Mouse (Mus musculus) heart, embryonic 15.5 days (tissue): Measurements from ENCODE around the gene Col19a1. TPM values are rescaled to one million over a fixed set of nuclear protein-coding genes. Genes with fewer than 3 reads are reported as not detected.

Experiments used
- ATAC-seq: fragments of 200-750 bp; cut with Nextera tagmentation; replicated peaks from 2 replicates; pipeline ENCODE4 v1.8.0; 2017; ENCODE audit warnings: low read depth, moderate TSS enrichment; ENCODE audit not compliant: insufficient number of reproducible peaks, insufficient read depth, low FRiP score
- H3K27ac ChIP-seq: fragments of 300-500 bp; sonication (generic); 2 replicates; pipeline ENCODE4 v1.5.1; 2015; ENCODE audit warnings: mild to moderate bottlenecking, inconsistent platforms
- H3K27me3 ChIP-seq: fragments of 300-500 bp; sonication (generic); 2 replicates; pipeline ENCODE4 v1.6.1; 2015; ENCODE audit warnings: inconsistent platforms
- H3K36me3 ChIP-seq: fragments of 300-500 bp; sonication (generic); 2 replicates; pipeline ENCODE4 v1.6.1; 2015; ENCODE audit warnings: mild to moderate bottlenecking, inconsistent platforms
- H3K4me1 ChIP-seq: fragments of 300-500 bp; sonication (generic); replicated peaks from 2 replicates; pipeline ENCODE4 v1.6.1; 2015; ENCODE audit warnings: inconsistent platforms
- H3K4me2 ChIP-seq: fragments of 300-500 bp; sonication (generic); 2 replicates; pipeline ENCODE4 v1.6.1; 2015; ENCODE audit warnings: inconsistent platforms, mild to moderate bottlenecking, moderate library complexity
- H3K4me3 ChIP-seq: fragments of 300-500 bp; sonication (generic); 2 replicates; pipeline ENCODE4 v1.5.1; 2015; ENCODE audit warnings: mild to moderate bottlenecking, inconsistent platforms
- H3K9ac ChIP-seq: fragments of 300-500 bp; sonication (generic); 2 replicates; pipeline ENCODE4 v1.6.1; 2015; ENCODE audit warnings: mild to moderate bottlenecking, inconsistent platforms
- H3K9me3 ChIP-seq: fragments of 300-500 bp; sonication (generic); replicated peaks from 2 replicates; pipeline ENCODE4 v1.6.1; 2016; ENCODE audit warnings: inconsistent platforms
- WGBS: fragments of 180-500 bp; shearing (Covaris S2); methylation state at CpG from one replicate; pipeline ENCODE4 v1.1.7; 2015; ENCODE audit warnings: mixed read lengths; 5-methylcytosine and 5-hydroxymethylcytosine counted together
- polyA plus RNA-seq: library from polyadenylated mRNA; unstranded; fragments of >200 nt; fragmentation: Nextera tagmentation; extraction: Ambion mirVana; gene quantifications from 2 replicates; pipeline ENCODE4 v1.2.1, GENCODE M21; 2015

Col19a1 gene
- polyA plus RNA-seq, 1 experiment from 2014 or later: 0.09 TPM

DNA sequence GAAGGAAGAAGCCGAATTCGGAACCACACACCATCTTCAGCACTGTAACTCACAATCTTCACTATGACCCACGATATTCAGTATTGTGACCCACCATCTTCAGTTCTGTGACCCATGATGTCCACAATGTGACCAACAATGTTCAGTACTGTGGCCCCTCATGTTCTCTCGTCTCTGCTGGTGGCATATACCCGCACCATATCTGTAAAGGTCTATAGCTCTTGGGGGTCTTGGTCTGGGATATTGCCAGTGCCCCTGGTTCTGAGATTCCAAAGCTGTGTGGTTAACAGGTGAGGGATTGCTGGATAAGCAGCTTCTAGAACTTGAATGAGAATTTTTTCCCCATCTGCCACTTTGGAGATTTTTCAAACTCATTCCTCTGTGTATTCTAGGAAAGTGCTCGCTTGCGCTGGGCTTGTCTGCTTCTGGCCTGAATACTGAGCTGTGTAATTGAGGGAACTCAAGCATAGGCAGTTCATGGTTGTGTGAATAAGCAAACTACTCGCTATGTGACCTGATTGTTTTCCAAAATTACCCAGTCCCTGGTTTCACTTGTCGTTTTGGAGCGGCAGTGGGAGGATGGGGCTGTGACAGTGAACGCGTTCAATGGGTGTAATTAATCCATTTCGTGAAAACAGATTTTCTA is 225.2 kb downstream of the Col19a1 start:
- H3K9ac ChIP-seq: no peak overlapping the region
- no peak for ATAC-seq
- H3K4me1 ChIP-seq: no peaks in the 10 kb centered on the region
- no peaks in the 10 kb centered on the region for H3K27me3 ChIP-seq
- no peaks in the 10 kb centered on the region for H3K36me3 ChIP-seq
- no peak overlapping the region for H3K4me2 ChIP-seq
- no peaks in the 10 kb centered on the region for H3K9me3 ChIP-seq
- no peak overlapping the region for H3K4me3 ChIP-seq
- WGBS: 85% methylated on average over 13 of the region's 13 CpGs
- H3K27ac ChIP-seq: no peak overlapping the region

DNA sequence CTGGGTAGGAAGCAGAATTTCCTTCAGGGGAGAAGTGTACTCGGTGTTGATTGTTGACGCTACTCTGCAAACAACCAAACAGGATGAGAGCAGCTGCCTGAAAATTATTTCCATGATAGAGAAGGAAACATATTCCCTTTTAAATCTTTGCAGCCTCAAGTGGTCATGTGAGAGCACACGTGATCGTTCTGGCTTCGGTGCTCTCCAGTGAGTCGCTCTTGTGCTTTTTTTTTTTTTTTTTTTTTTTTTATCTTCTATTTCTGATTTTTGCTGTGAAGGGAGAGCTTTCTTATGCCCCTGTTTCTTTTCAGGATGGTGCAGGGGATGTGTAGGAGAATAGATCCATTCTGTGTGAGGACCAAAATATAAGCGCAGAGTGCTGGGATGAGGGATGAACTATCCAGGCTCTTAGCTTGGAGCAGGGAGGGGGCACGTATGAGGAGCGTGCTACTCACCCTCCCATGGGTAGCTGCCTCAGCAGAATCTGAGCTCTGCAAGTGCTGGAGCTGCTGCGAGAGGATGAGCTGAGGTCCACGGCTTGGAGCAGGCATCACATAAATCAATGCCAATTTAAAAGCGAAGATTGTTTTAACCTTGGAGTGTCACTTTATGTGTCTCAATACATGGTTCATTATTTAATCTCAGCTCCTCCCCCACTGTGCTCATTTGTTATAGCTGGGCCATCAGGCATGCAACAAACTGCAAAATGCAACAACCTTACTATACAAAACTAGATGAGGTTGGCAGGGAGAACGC is 237.6 kb downstream of the Col19a1 start:
- Histone ChIP-seq H3K9ac (no peak overlapping the region), H3K27ac (no peak overlapping the region), H3K36me3 (no peaks in the 10 kb centered on the region), H3K9me3 (no peaks in the 10 kb centered on the region), H3K27me3 (no peaks in the 10 kb centered on the region), H3K4me3 (no peak overlapping the region), H3K4me2 (no peak overlapping the region), H3K4me1 (no peaks in the 10 kb centered on the region)
- ATAC-seq: no peak
- WGBS: 79% methylated on average over 13 of the region's 13 CpGs

DNA sequence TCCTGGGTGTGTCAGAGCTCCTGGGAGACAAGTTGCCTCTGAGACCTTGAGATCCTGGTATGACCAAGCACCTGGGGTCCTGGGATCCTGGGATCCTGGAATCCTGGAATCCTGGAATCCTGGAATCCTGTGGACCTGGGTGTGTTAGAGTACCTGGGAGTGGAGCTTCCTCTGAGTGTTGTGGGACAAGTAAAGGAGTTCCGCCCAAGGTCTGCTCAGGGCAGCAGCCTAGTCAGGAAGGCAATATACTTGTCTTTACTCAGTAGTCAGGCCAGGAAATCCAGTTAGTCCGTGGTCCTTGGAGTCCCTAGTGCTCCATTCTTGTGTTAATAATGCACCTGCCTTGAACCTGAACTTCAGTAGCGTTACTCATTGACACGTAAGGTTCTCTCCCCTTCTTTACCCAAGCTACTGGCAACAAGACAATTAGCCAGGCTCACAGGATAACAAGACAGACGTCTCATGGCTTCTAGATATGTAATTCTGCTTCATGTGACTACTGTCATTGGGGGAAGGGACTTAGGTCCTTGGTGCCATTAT is 239.6 kb downstream of the Col19a1 start:
- 71% methylated on average over 5 of the region's 5 CpGs for WGBS
- Histone ChIP-seq H3K4me3 (no peak overlapping the region), H3K9me3 (no peaks in the 10 kb centered on the region), H3K36me3 (no peaks in the 10 kb centered on the region), H3K4me1 (no peaks in the 10 kb centered on the region), H3K27me3 (no peaks in the 10 kb centered on the region), H3K9ac (no peak overlapping the region), H3K4me2 (no peak overlapping the region), H3K27ac (no peak overlapping the region)
- no peak for ATAC-seq

DNA sequence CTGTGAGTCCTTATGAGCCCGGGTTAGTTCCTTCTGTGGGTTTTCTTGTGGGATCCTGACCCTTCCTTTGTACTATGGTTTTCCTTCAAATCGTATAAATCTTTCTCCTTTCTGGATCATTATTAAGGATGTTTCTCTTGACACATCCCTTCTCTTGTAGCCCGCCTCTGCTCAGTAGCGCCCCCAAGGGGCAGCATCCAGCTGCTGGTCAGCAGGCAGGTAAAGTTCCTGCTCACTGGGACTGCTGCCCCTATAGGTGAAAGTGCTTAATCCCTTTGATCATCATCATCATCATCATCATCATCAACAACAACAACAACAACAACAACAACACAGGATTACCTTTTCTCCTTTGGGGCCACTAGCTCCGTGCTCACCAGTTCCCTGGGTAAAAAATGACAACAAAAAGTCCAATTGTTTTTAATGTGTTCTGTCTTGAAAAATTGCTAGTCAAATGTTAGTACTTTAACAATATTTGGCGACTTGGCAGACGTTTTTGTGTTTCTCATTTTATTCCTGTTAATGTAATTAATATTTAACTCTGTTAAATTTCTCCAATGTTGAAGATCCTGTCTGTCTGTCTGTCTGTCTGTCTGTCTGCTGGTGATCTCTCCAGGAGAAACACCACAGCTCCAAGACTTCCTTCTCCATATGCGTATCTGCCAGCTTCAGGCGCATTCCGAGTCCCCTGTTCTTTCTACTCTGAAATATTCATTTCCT is 249.6 kb downstream of the Col19a1 start:
- Histone ChIP-seq H3K9ac (no peak overlapping the region), H3K4me1 (no peaks in the 10 kb centered on the region), H3K9me3 (no peaks in the 10 kb centered on the region), H3K27me3 (no peaks in the 10 kb centered on the region), H3K36me3 (no peaks in the 10 kb centered on the region), H3K27ac (no peak overlapping the region), H3K4me3 (no peak overlapping the region), H3K4me2 (no peak overlapping the region)
- WGBS: 76% methylated on average over 10 of the region's 10 CpGs
- no peak for ATAC-seq

DNA sequence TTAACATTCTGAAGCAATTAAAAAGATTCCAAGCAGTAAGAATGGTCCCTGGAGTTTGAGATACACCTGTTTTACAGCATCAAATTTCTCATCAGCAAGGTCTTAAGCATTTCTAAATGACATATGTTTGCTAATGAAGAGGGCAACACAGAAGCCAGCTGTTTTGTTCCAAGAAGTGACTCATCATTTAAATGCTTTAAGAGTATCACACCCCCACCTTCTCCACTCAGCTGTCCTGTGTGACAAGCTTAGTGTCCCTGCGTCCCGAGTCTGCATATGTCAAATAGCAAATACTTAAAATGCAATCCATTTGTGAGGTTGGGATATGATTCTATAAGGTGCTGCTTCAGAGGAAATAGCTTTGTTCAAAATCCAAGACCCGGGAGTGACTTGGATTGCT is 251.2 kb downstream of the Col19a1 start:
- no peak overlapping the region for H3K27ac ChIP-seq
- no peaks in the 10 kb centered on the region for H3K36me3 ChIP-seq
- H3K4me1 ChIP-seq: no peaks in the 10 kb centered on the region
- no peak for ATAC-seq
- WGBS: 70% methylated on average over 3 of the region's 3 CpGs
- H3K27me3 ChIP-seq: no peaks in the 10 kb centered on the region
- no peaks in the 10 kb centered on the region for H3K9me3 ChIP-seq
- H3K4me3 ChIP-seq: no peak overlapping the region
- no peak overlapping the region for H3K4me2 ChIP-seq
- H3K9ac ChIP-seq: no peak overlapping the region

DNA sequence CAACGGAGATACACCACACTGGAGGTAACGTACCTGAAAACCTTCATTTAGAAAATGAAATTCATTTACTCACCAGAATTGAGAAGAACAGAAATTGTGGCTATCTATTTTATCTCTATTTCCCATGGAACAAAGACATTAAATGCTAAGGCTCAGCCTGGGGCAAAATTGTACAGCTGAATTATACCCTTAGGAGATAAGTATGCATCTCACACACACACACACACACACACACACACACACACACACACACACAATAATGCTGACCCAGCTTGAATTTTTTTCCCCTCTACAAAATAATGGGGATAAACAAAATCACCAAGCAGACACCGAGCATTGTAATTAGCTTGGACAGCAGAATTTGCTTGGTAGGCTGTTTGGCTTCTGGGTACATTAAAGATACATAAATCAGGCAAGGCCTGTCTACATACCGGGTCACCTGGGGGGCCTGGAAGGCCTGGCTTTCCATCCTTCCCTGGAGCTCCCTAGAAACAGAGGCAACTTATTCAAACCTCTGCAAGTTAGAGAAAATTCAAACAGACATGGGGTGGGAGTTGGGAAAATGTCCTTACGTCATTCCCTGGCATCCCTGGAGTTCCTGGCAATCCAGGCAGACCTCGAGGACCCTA is 270.2 kb downstream of the Col19a1 start:
- Histone ChIP-seq H3K9me3 (no peaks in the 10 kb centered on the region), H3K4me3 (no peak overlapping the region), H3K4me1 (no peaks in the 10 kb centered on the region), H3K4me2 (no peak overlapping the region), H3K36me3 (no peaks in the 10 kb centered on the region), H3K27ac (no peak overlapping the region), H3K9ac (no peak overlapping the region), H3K27me3 (no peaks in the 10 kb centered on the region)
- no peak for ATAC-seq
- 77% methylated on average over 6 of the region's 6 CpGs for WGBS

DNA sequence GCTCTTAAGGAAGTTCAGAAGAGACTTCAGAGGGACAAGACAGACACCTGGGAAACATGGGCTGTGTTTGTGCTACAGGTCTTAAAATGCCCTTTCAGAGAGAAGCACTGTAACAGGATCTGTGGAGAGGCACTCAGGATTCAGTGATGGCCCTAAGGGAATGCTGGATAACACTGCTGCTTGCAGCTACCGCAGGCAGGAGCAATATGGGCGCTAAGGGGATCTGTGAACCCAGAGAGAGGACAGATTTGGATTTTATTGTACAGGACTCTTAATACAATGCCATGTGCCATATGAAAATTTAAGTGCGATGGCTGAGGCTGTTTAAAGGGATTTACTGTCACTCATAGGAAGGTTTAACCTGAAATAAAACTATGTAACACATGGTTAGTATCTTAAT is 270.8 kb downstream of the Col19a1 start:
- H3K4me1 ChIP-seq: no peaks in the 10 kb centered on the region
- H3K4me2 ChIP-seq: no peak overlapping the region
- H3K27me3 ChIP-seq: no peaks in the 10 kb centered on the region
- no peak overlapping the region for H3K27ac ChIP-seq
- no peaks in the 10 kb centered on the region for H3K36me3 ChIP-seq
- no peak for ATAC-seq
- no peaks in the 10 kb centered on the region for H3K9me3 ChIP-seq
- H3K9ac ChIP-seq: no peak overlapping the region
- 79% methylated on average over 3 of the region's 3 CpGs for WGBS
- H3K4me3 ChIP-seq: no peak overlapping the region

DNA sequence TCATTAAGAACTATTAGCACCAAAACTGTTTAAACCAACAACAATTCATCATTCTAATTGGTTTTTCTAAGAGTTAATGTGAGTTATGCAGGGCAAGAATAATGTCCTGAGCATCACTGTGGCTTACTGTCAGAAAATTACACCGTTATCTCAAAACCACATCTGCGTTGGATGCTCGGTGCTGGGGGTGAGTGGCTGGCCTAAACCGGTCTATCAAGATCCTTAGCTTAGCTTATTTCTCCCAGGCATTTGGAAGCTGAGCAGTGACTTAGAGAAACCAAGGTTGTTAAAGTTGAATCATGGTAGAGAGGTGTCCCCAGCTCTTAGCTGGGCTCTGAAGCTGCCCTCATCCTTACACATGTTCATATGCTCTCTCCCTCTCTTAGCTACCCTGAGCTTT is 276.4 kb downstream of the Col19a1 start:
- no peak for ATAC-seq
- Histone ChIP-seq H3K9ac (no peak overlapping the region), H3K36me3 (no peaks in the 10 kb centered on the region), H3K4me3 (no peak overlapping the region), H3K27me3 (no peaks in the 10 kb centered on the region), H3K4me2 (no peak overlapping the region), H3K27ac (no peak overlapping the region), H3K4me1 (no peaks in the 10 kb centered on the region), H3K9me3 (no peaks in the 10 kb centered on the region)
- WGBS: 73% methylated on average over 4 of the region's 4 CpGs

DNA sequence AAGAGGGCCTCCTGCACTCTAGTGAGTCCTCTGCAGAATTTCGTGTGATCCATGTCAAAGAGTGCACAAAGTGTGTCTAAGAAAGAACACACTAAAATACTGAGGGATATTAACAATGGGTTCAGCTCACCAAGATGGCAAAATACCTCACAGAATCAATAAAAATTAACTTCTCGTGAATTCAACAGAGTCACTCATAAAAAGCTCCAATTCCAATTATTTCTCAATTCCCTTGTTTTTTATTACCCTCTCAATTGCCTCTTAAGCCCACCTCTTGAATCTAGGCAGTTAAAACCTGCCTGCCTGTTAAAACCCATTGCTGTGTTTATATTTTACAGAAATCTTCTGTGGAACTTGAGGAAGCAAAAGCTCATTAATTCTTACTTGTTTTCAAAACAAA is 277.1 kb downstream of the Col19a1 start:
- no peaks in the 10 kb centered on the region for H3K27me3 ChIP-seq
- no peaks in the 10 kb centered on the region for H3K36me3 ChIP-seq
- no peaks in the 10 kb centered on the region for H3K4me1 ChIP-seq
- no peak overlapping the region for H3K9ac ChIP-seq
- no peaks in the 10 kb centered on the region for H3K9me3 ChIP-seq
- no peak overlapping the region for H3K27ac ChIP-seq
- no peak for ATAC-seq
- H3K4me3 ChIP-seq: no peak overlapping the region
- H3K4me2 ChIP-seq: no peak overlapping the region
- 67% methylated on average over 2 of the region's 2 CpGs for WGBS

DNA sequence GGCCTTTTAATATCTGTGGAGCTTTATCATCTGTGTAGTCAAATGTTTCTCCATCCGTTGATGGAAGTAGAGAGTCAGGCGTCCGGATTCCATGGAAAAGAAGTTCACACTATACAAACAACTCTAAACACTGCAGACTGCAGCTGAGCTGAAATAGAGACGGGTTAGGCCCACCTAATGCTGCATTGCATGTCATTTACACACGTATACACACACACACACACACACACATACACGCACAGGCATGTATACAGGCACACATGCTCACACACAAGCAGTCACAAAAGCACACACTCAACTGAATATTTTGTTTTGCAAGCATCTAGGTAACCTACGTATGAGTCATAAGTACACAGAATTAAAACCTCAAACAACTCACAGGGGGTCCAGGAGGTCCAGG is 284.2 kb downstream of the Col19a1 start:
- H3K27ac ChIP-seq: no peak overlapping the region
- H3K4me3 ChIP-seq: no peak overlapping the region
- no peak overlapping the region for H3K4me2 ChIP-seq
- no peaks in the 10 kb centered on the region for H3K9me3 ChIP-seq
- no peaks in the 10 kb centered on the region for H3K36me3 ChIP-seq
- no peaks in the 10 kb centered on the region for H3K4me1 ChIP-seq
- WGBS: 76% methylated on average over 7 of the region's 7 CpGs
- ATAC-seq: no peak
- no peaks in the 10 kb centered on the region for H3K27me3 ChIP-seq
- H3K9ac ChIP-seq: no peak overlapping the region

DNA sequence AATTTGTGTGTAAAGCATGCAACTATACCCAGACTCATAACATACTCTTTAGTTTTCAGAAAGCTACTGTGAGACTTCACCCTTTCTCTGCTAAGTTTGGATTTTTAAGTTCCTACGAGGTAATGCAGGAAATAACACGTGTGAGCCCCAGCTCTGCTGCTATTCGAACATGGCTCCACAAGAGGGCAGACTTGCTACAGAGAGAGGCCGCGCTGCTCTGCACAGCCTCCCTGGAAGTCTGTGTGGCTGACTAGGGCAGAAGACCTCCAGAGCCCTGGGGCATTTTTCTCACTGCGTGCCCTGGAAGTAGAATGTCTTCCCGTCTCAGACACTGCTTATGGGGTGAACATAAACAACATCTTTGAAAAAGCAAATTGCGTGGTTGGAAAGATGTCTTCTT is 284.6 kb downstream of the Col19a1 start:
- Histone ChIP-seq H3K4me2 (no peak overlapping the region), H3K4me1 (no peaks in the 10 kb centered on the region), H3K27ac (no peak overlapping the region), H3K9me3 (no peaks in the 10 kb centered on the region), H3K4me3 (no peak overlapping the region), H3K9ac (no peak overlapping the region), H3K36me3 (no peaks in the 10 kb centered on the region), H3K27me3 (no peaks in the 10 kb centered on the region)
- 14% methylated on average over 8 of the region's 8 CpGs for WGBS
- no peak for ATAC-seq
